Mouse (Mus musculus) hindbrain, postnatal 0 days (tissue): ENCODE results near the gene Spock1. TPM values are rescaled to one million over a fixed set of nuclear protein-coding genes. Genes with fewer than 3 reads are reported as not detected.
"Not testable (repeated sequence)": the region's sequence is repeated elsewhere in the genome, so short reads cannot be mapped to it uniquely, and the experiment has no call there.

Source experiments
- ATAC-seq: fragments of 200-750 bp; cut with Nextera tagmentation; 2 replicates; pipeline ENCODE4 v1.8.0; 2017; ENCODE audit warnings: mild to moderate bottlenecking, moderate TSS enrichment, moderate library complexity
- DNase-seq: peaks from one replicate; pipeline ENCODE4 v3.0.0-alpha.2; 2015; ENCODE audit warnings: low spot score
- H3K27ac ChIP-seq: fragments of 300-500 bp; sonication (generic); 2 replicates; pipeline ENCODE4 v1.5.1; 2014; ENCODE audit warnings: mild to moderate bottlenecking
- H3K27me3 ChIP-seq: fragments of 300-500 bp; sonication (generic); 2 replicates; pipeline ENCODE4 v1.6.1; 2014; ENCODE audit warnings: low read length, mixed read lengths; ENCODE audit not compliant: insufficient read depth
- H3K36me3 ChIP-seq: fragments of 300-500 bp; sonication (generic); 2 replicates; pipeline ENCODE4 v1.6.1; 2014; ENCODE audit warnings: low read length, mixed read lengths; ENCODE audit not compliant: insufficient read depth
- H3K4me1 ChIP-seq: fragments of 300-500 bp; sonication (generic); 2 replicates; pipeline ENCODE4 v1.6.1; 2014; ENCODE audit warnings: antibody characterized with exemption, low read length, mixed read lengths; ENCODE audit not compliant: insufficient read depth
- H3K4me2 ChIP-seq: fragments of 300-500 bp; sonication (generic); 2 replicates; pipeline ENCODE4 v1.6.1; 2014; ENCODE audit warnings: low read depth, mild to moderate bottlenecking, low read length, moderate library complexity, mixed read lengths
- H3K4me3 ChIP-seq: fragments of 300-500 bp; sonication (generic); 2 replicates; pipeline ENCODE4 v1.5.1; 2014; ENCODE audit warnings: low read length
- H3K9ac ChIP-seq: fragments of 300-500 bp; sonication (generic); replicated peaks from 2 replicates; pipeline ENCODE4 v1.6.1; 2014; ENCODE audit warnings: mild to moderate bottlenecking, low read length, moderate library complexity, mixed read lengths
- H3K9me3 ChIP-seq: fragments of 300-500 bp; sonication (generic); 2 replicates; pipeline ENCODE4 v1.6.1; 2016; ENCODE audit warnings: low read length, mixed read lengths
- CTCF ChIP-seq: IDR thresholded peaks from 2 replicates; pipeline ENCODE4 v1.5.1; 2016; ENCODE audit warnings: antibody characterized with exemption, control low read depth, low read depth
- WGBS: fragments of 180-500 bp; shearing (Covaris S2); extraction: QIAGEN DNeasy Blood & Tissue Kit; methylation state at CpG from one replicate; pipeline ENCODE4 v1.1.7; 2014; 5-methylcytosine and 5-hydroxymethylcytosine counted together
- polyA plus RNA-seq: library from polyadenylated mRNA; unstranded; fragments of >200 nt; fragmentation: Nextera tagmentation; extraction: Ambion mirVana; gene quantifications from 2 replicates; pipeline ENCODE4 v1.2.1, GENCODE M21; 2015
- total RNA-seq: library from RNA; depleted of rRNA; stranded (reverse); fragments of >200 nt; gene quantifications from 2 replicates; pipeline ENCODE4 v1.2.3, GENCODE M21; 2014

Spock1 gene
- total and polyA plus RNA-seq, 2 experiments from 2014 or later = 80.3 to 118 TPM

DNA sequence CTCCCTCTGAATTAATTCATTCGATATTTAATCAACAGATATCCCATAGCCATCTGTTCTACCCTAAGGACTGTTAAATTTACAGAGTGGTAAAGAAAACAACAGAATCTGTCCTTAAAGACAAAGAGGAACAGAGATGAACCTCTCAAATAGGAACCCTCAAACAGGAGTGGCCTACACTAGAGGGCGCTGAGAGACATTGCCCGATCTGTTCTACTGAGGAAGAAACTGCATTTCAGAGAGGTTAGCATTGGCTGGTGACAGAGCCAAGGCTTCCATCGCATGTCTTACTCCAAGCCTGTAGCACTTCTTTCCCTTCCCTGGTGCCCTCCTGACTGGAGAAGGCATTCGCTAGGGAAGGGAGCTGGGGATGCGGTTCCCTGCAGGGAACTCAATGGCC, 431.4 kb downstream of the Spock1 start:
- no peaks in the 10 kb centered on the region for H3K9me3 ChIP-seq
- H3K27me3 ChIP-seq = no peaks in the 10 kb centered on the region
- H3K9ac ChIP-seq = no peak overlapping the region
- no peaks in the 10 kb centered on the region for H3K4me1 ChIP-seq
- DNase-seq = peak; percentile 46
- H3K4me3 ChIP-seq = no peak overlapping the region
- peak; percentile 65 for TF ChIP-seq CTCF
- H3K27ac ChIP-seq = no peak overlapping the region
- WGBS = 29% methylated on average over 6 of the region's 6 CpGs
- no peak overlapping the region for H3K4me2 ChIP-seq
- no peaks in the 10 kb centered on the region for H3K36me3 ChIP-seq
- no peak for ATAC-seq

- H3K4me3 ChIP-seq = no peak overlapping the region
- H3K4me1 ChIP-seq = no peaks in the 10 kb centered on the region
- 44% methylated on average over 2 of the region's 2 CpGs for WGBS
- H3K9me3 ChIP-seq = no peaks in the 10 kb centered on the region
- ATAC-seq = no peak
- TF ChIP-seq CTCF = no peak
- H3K4me2 ChIP-seq = no peak overlapping the region
- H3K36me3 ChIP-seq = no peaks in the 10 kb centered on the region
- DNase-seq = no peak
- no peak overlapping the region for H3K27ac ChIP-seq
- no peaks in the 10 kb centered on the region for H3K27me3 ChIP-seq
- no peak overlapping the region for H3K9ac ChIP-seq
Measured at GRCm38 (mm10) chr13:57474068-57474467, 434.1 kb downstream of the Spock1 start.

DNA sequence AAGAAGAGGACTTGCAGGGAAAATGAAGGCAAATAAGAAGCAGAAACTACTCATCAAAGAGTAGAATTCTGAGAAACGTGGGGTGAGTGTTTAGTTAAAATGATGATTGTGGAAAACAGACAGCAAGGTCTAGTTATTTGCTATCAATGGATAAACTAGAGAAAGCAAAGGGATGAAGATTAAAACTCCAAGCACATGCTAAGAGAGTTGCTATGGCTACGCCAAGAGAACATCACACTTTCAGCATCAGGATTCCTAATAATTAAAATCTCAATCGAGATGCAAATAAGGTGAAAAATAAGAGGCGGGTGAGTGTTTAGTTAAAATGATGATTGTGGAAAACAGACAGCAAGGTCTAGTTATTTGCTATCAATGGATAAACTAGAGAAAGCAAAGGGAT, 437.2 kb downstream of the Spock1 start:
- not testable (repeated sequence) for ATAC-seq, H3K9me3 ChIP-seq

GRCm38 (mm10) chr13:57459978-57460377, 448.2 kb downstream of the Spock1 start:
- 0 out of 2 replicates have a peak, but pooled peaks cover 3% of the 10 kb centered on the region for H3K4me1 ChIP-seq
- H3K36me3 ChIP-seq = no peaks in the 10 kb centered on the region
- no peak overlapping the region for H3K4me3 ChIP-seq
- no peak overlapping the region for H3K9ac ChIP-seq
- H3K4me2 ChIP-seq = no peak overlapping the region
- 61% methylated on average over 8 of the region's 8 CpGs for WGBS
- ATAC-seq (no peak), DNase-seq (no peak)
- peak overlapping the region; percentile 0; the same call in 1 of the 2 replicates for H3K27ac ChIP-seq
- H3K9me3 ChIP-seq = no peaks in the 10 kb centered on the region
- TF ChIP-seq CTCF = no peak
- no peaks in the 10 kb centered on the region for H3K27me3 ChIP-seq

More for the DNA sequence above, 437.2 kb downstream of the Spock1 start:
- H3K27ac ChIP-seq, H3K4me2 ChIP-seq, DNase-seq, H3K9ac ChIP-seq, H3K4me1 ChIP-seq, H3K27me3 ChIP-seq, H3K36me3 ChIP-seq, H3K4me3 ChIP-seq: not testable (repeated sequence)
- 62% methylated on average over 3 of the region's 4 CpGs for WGBS

DNA sequence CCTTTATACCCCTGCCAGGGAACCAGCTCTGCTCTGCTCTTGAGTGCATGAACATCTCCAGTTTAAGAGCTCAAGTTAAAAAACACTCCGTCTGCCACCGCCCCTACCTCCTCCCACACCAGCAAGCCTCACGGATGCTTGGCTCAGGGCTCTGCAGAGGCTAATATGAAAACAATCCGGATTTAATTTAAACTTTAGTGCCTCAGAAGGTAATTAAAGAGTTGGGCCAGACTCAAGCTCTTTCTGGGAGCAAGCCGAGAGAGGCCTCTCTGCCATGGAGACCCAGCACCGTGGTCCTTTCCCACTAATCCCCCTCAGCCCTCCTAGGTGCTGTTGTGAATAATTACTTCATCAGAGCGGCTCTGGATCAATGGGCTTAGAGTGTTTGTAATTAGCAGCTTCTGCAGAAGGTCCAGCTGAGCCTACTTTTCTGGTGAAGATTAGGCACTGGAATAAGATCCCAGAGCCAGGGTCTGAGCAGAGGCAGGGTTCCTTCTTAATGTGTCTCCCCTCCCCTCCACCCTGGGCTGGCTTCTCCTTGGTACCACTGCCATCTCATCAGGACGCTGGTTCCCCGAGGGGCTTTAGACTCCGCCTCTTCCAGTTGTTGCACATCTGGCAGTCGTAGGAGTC, 457.8 kb downstream of the Spock1 start:
- Histone ChIP-seq H3K36me3 (no peaks in the 10 kb centered on the region), H3K4me2 (no peak overlapping the region), H3K27ac (no peak overlapping the region), H3K4me1 (no peaks in the 10 kb centered on the region), H3K9ac (no peak overlapping the region), H3K9me3 (no peaks in the 10 kb centered on the region), H3K4me3 (no peak overlapping the region), H3K27me3 (no peaks in the 10 kb centered on the region)
- no peak for TF ChIP-seq CTCF
- 26% methylated on average over 11 of the region's 11 CpGs for WGBS
- DNase-seq (peak; percentile 67), ATAC-seq (peak; percentile 81)

- H3K4me3 ChIP-seq = no peak overlapping the region
- TF ChIP-seq CTCF = no peak
- H3K27ac ChIP-seq = 0 out of 2 replicates have a peak overlapping the region, but pooled peaks have one; percentile 11
- peak; percentile 39 for DNase-seq
- WGBS = 59% methylated on average over 7 of the region's 7 CpGs
- H3K27me3 ChIP-seq = no peaks in the 10 kb centered on the region
- no peaks in the 10 kb centered on the region for H3K36me3 ChIP-seq
- H3K9me3 ChIP-seq = no peaks in the 10 kb centered on the region
- H3K9ac ChIP-seq = no peak overlapping the region
- no peaks in the 10 kb centered on the region for H3K4me1 ChIP-seq
- no peak for ATAC-seq
- H3K4me2 ChIP-seq = no peak overlapping the region
Measured at GRCm38 (mm10) chr13:57448906-57449305, 459.2 kb downstream of the Spock1 start.

- Histone ChIP-seq H3K27me3 (no peaks in the 10 kb centered on the region), H3K9me3 (no peaks in the 10 kb centered on the region), H3K9ac (no peak overlapping the region), H3K27ac (no peak overlapping the region), H3K4me2 (no peak overlapping the region), H3K4me3 (no peak overlapping the region), H3K4me1 (no peaks in the 10 kb centered on the region), H3K36me3 (no peaks in the 10 kb centered on the region)
- ATAC-seq (no peak), DNase-seq (no peak)
- WGBS = 77% methylated on average over 3 of the region's 3 CpGs
- no peak for TF ChIP-seq CTCF
Measured at GRCm38 (mm10) chr13:57444977-57445376, 463.2 kb downstream of the Spock1 start.
